18 mouse cellular contexts compared by ENCODE assay signal in genomic region chr8:79102707-79103106, GRCm38 (mm10).
DNase-seq lines count a peak whose midpoint lies in the region; ATAC-seq and TF ChIP-seq lines count a peak whose summit lies in the region.
"Had no signal": no experiment of that assay in that cellular context is flagged by ENCODE, and none has a peak within 500 bp of the region (broad histone marks: within the 10 kb centered on the region; RNA-seq: fewer than 3 reads in every experiment).

No protein-coding gene starts in this region.

- no peak overlapping the region for H3K4me3 ChIP-seq in heart, embryonic 15.5 days
- no peak overlapping the region for H3K4me3 ChIP-seq in heart, embryonic 11.5 days (ENCODE audit: low read depth, low read length)
- H3K4me3 ChIP-seq in midbrain, embryonic 11.5 days (ENCODE audit: low read depth, low read length), result no peak overlapping the region
- no peak overlapping the region for H3K4me3 ChIP-seq in midbrain, embryonic 10.5 days
- no peak overlapping the region for H3K4me3 ChIP-seq in limb, embryonic 13.5 days
- no peak overlapping the region for H3K4me3 ChIP-seq in small intestine, adult 2 months (ENCODE audit: low read depth, low read length)
- H3K4me3 ChIP-seq: myocyte had no signal

- no peak for ATAC-seq in heart, embryonic 15.5 days (replicated peaks; ENCODE audit: insufficient number of reproducible peaks, insufficient read depth, low FRiP score, low read depth)
- ATAC-seq in heart, embryonic 11.5 days (replicated peaks; ENCODE audit: insufficient number of reproducible peaks, low FRiP score, low TSS enrichment), result no peak
- 0 out of 2 replicates have a peak, but pooled peaks have one; percentile 11 for ATAC-seq in midbrain, embryonic 11.5 days (ENCODE audit: low FRiP score)
- ATAC-seq in limb, embryonic 13.5 days (ENCODE audit: low FRiP score, low read depth), result no peak
- ATAC-seq: CD4-positive, CD25-positive, alpha-beta regulatory T cell, adult 4 months had no signal

- H3K9ac ChIP-seq in heart, embryonic 15.5 days, result no peak overlapping the region
- no peak overlapping the region for H3K9ac ChIP-seq in heart, embryonic 11.5 days (ENCODE audit: low read depth, low read length)
- H3K9ac ChIP-seq in midbrain, embryonic 11.5 days (ENCODE audit: low read length), result no peak overlapping the region
- no peak overlapping the region for H3K9ac ChIP-seq in limb, embryonic 13.5 days

- H3K9me3 ChIP-seq in heart, embryonic 15.5 days (replicated peaks), result no peaks in the 10 kb centered on the region
- H3K9me3 ChIP-seq in heart, embryonic 11.5 days (replicated peaks; ENCODE audit: control insufficient read depth, low read length), result no peaks in the 10 kb centered on the region
- no peaks in the 10 kb centered on the region for H3K9me3 ChIP-seq in midbrain, embryonic 11.5 days (ENCODE audit: control insufficient read depth, low read length)
- H3K9me3 ChIP-seq in midbrain, embryonic 10.5 days (replicated peaks), result no peaks in the 10 kb centered on the region
- H3K9me3 ChIP-seq in limb, embryonic 13.5 days, result no peaks in the 10 kb centered on the region

- WGBS in heart, embryonic 15.5 days, result 74% methylated on average over 4 of the region's 4 CpGs
- WGBS in heart, embryonic 11.5 days (ENCODE audit: insufficient replicate concordance), result 74% methylated on average over 4 of the region's 4 CpGs
- 68% methylated on average over 4 of the region's 4 CpGs for WGBS in midbrain, embryonic 11.5 days
- 77% methylated on average over 4 of the region's 4 CpGs for WGBS in midbrain, embryonic 10.5 days
- WGBS in limb, embryonic 13.5 days, result 71% methylated on average over 4 of the region's 4 CpGs
- WGBS in small intestine, adult 2 months, result 55% methylated on average over 4 of the region's 4 CpGs

- no peak for TF ChIP-seq POLR2A in small intestine, adult 2 months (IDR thresholded peaks at IDR 0.05; ENCODE audit: low read depth, low read length)

- intact Hi-C loops in left cerebral cortex, postnatal 25 days (cut with DNase I), result no loop called here

- H3K4me2 ChIP-seq in heart, embryonic 15.5 days, result no peak overlapping the region
- no peak overlapping the region for H3K4me2 ChIP-seq in heart, embryonic 11.5 days
- H3K4me2 ChIP-seq in midbrain, embryonic 11.5 days, result no peak overlapping the region
- H3K4me2 ChIP-seq in limb, embryonic 13.5 days (replicated peaks), result peak overlapping the region; percentile 32
- H3K4me2 ChIP-seq: liver, embryonic 11.5 days had no signal

- no peaks in the 10 kb centered on the region; the same call in 1 of the 2 replicates for H3K36me3 ChIP-seq in heart, embryonic 15.5 days
- H3K36me3 ChIP-seq in heart, embryonic 11.5 days (ENCODE audit: control insufficient read depth, insufficient read depth, low read length), result no peaks in the 10 kb centered on the region
- no peaks in the 10 kb centered on the region for H3K36me3 ChIP-seq in midbrain, embryonic 11.5 days (ENCODE audit: control insufficient read depth, insufficient read depth, low read length)
- H3K36me3 ChIP-seq in midbrain, embryonic 10.5 days, result peaks cover 67% of the 10 kb centered on the region
- peaks cover 13% of the 10 kb centered on the region for H3K36me3 ChIP-seq in limb, embryonic 13.5 days
- H3K36me3 ChIP-seq in small intestine, adult 2 months (ENCODE audit: control insufficient read depth, insufficient read depth, low read length), result peaks cover 6% of the 10 kb centered on the region

- no peaks in the 10 kb centered on the region for H3K27me3 ChIP-seq in heart, embryonic 15.5 days
- H3K27me3 ChIP-seq in heart, embryonic 11.5 days (ENCODE audit: control insufficient read depth, insufficient read depth, low read length), result no peaks in the 10 kb centered on the region
- H3K27me3 ChIP-seq in midbrain, embryonic 11.5 days (ENCODE audit: control insufficient read depth, insufficient read depth, low read length), result no peaks in the 10 kb centered on the region
- no peaks in the 10 kb centered on the region for H3K27me3 ChIP-seq in midbrain, embryonic 10.5 days (ENCODE audit: low read depth, poor library complexity, severe bottlenecking)
- no peaks in the 10 kb centered on the region for H3K27me3 ChIP-seq in limb, embryonic 13.5 days
- no peaks in the 10 kb centered on the region for H3K27me3 ChIP-seq in small intestine, adult 2 months (ENCODE audit: control insufficient read depth, insufficient read depth, low read length)

- DNase-seq in midbrain, embryonic 11.5 days (ENCODE audit: low spot score, missing footprints), result no peak
- DNase-seq in midbrain, embryonic 10.5 days (ENCODE audit: low spot score), result no peak
- DNase-seq in cerebellum, adult 11 months, result no peak
- DNase-seq in left cerebral cortex, postnatal 25 days (ENCODE audit: low spot score in 2 of 2), result no peak
- DNase-seq: adrenal gland, adult 2 months; cerebellum, adult 18-20 months; heart, postnatal 36 days; kidney, adult 8-10 months; kidney, postnatal 36 days; layer of hippocampus, postnatal 36 days; thymus, postnatal 25 days had no signal

- TF ChIP-seq CTCF in small intestine, adult 2 months (IDR thresholded peaks at IDR 0.05; ENCODE audit: extremely low read depth, insufficient read length, insufficient replicate concordance, low read depth, low read length), result no peak

- H3K27ac ChIP-seq in heart, embryonic 15.5 days, result 0 out of 2 replicates have a peak overlapping the region, but pooled peaks have one; percentile 5
- no peak overlapping the region; the same call in 1 of the 2 replicates for H3K27ac ChIP-seq in heart, embryonic 11.5 days (ENCODE audit: low read depth, low read length)
- H3K27ac ChIP-seq in midbrain, embryonic 11.5 days (ENCODE audit: low read depth, low read length), result no peak overlapping the region
- H3K27ac ChIP-seq in midbrain, embryonic 10.5 days (replicated peaks), result no peak overlapping the region
- peak overlapping the region; percentile 80 for H3K27ac ChIP-seq in limb, embryonic 13.5 days
- H3K27ac ChIP-seq in small intestine, adult 2 months (ENCODE audit: insufficient read depth, low read depth, low read length), result peak overlapping the region; percentile 97; the same call in 1 of the 2 replicates

- H3K4me1 ChIP-seq in heart, embryonic 15.5 days (replicated peaks), result peaks cover 20% of the 10 kb centered on the region
- H3K4me1 ChIP-seq in heart, embryonic 11.5 days (ENCODE audit: control insufficient read depth, insufficient read depth, low read length), result peaks cover 5% of the 10 kb centered on the region; the same call in 1 of the 2 replicates
- H3K4me1 ChIP-seq in midbrain, embryonic 11.5 days (ENCODE audit: control insufficient read depth, insufficient read depth, low read length), result no peaks in the 10 kb centered on the region
- peaks cover 10% of the 10 kb centered on the region; the same call in 1 of the 2 replicates for H3K4me1 ChIP-seq in midbrain, embryonic 10.5 days
- peaks cover 50% of the 10 kb centered on the region for H3K4me1 ChIP-seq in limb, embryonic 13.5 days
- H3K4me1 ChIP-seq in small intestine, adult 2 months (ENCODE audit: control insufficient read depth, insufficient read depth, insufficient read length, low read length), result peaks cover 23% of the 10 kb centered on the region; the same call in 1 of the 2 replicates

Comparison
In these comparisons a context has a peak if more than half of its experiments do, and no peak if none do; other contexts are left out.
1. H3K27ac ChIP-seq: peak in heart, embryonic 15.5 days (single experiment), limb, embryonic 13.5 days (single experiment) and small intestine, adult 2 months (single experiment); none in heart, embryonic 11.5 days (single experiment), midbrain, embryonic 11.5 days (single experiment) and midbrain, embryonic 10.5 days (single experiment).